Mouse (Mus musculus) erythroblast, adult 5-6 weeks (primary cell): ENCODE data around the gene Mpg. TPM values are rescaled to one million over a fixed set of nuclear protein-coding genes. Genes with fewer than 3 reads are reported as not detected.

Source experiments
- ATAC-seq: replicated peaks from 2 replicates; pipeline ENCODE4 v1.8.0; 2016; ENCODE audit warnings: moderate number of reproducible peaks, mild to moderate bottlenecking, moderate TSS enrichment, inconsistent platforms; ENCODE audit not compliant: poor library complexity, low FRiP score, severe bottlenecking
- total RNA-seq, 2 experiments: library from RNA; stranded (forward) in 1 of 2; stranded (reverse) in 1 of 2; fragments of 150-400 nt in 1 of 2; fragments of 200-764, 138-1000 nt in 1 of 2; gene quantifications; 2 replicates each; pipeline versions ENCODE4 v1.2.3 to v1.2.4; 2015 to 2017; ENCODE audit warnings: low replicate concordance in 2 of 2

The Mpg gene
- 21.3 and 22.1 TPM in 2 replicates for total RNA-seq (2015; ENCODE audit: low replicate concordance)
- total RNA-seq (2017; ENCODE audit: low replicate concordance): 29.0 and 33.3 TPM in 2 replicates

DNA sequence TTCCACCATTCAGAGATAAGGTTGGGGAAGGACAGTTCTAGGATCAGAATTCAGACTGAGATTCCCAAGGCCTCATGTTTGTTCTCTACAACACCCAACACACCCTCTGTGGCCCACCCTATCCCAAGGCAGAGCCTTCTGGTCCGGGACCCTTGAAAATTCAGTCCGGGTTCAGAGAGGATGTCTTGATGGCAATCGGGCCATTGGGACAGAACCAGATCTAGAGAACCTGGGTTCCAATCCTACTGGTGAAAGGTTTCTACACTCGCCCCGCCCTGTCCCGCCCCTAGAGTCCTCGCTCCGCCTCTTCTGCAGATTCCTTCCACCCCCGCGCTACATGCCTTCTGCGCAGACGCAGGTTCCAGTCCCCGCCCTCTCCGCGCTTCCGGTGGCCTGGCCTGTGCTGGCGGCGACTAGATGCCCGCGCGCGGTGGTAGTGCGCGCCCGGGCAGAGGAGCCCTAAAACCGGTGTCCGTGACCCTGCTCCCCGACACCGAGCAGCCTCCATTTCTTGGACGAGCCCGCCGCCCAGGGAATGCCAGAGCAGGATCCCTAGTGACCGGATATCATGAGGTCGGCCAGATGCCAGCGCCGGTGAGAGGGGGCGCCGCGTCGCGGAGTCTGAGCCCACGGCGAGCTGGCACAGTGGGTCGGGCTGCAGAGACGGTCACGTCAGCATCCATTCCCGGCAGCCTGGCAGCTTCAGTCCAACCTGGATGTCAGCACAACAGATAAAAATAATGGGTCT, at the start of gene Mpg:
Gene Mpg, plus strand, starts transcription at position 382 of the 748 bp plus-strand sequence.
- ATAC-seq: peak; percentile 90

DNA sequence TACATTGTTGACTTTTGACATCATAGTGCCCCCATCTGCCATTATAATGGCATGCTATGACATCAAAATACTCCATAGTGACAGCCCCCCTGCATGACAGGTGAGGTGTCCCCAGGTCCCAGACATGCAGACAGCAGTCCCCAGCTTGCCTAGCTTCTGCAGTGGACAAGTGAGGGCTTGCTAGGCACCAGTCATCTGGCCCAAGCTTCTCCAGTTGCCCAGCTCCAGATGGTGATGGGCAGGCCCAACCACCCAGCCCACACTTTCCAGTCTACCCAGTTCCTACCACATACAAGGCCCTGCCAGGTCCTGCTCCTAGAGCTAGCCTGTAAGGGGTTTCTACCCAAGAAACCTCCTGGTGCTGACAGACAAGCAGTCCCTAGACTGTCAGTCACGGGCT, 47.8 kb upstream of the Mpg start:
- no peak for ATAC-seq

DNA sequence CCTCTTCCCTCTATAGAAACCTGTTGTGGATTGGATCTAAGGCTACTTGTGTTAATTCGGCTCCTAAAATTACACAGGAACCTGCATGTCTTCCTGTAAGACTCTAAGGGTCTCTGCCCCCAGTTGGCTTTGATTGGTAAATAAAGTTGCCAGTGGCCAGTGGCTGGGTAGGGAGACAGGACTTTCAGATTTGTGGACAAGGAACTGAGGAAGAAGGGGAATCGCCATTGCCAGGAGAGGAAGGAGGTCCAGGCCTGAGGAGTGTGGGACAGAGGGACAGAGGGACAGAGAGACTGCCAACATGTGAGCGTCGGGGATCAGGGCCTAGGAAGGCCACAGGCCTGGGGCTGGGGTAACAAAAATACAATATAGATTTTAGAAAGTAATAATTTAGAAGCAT, 45.1 kb upstream of the Mpg start:
- ATAC-seq: no peak

DNA sequence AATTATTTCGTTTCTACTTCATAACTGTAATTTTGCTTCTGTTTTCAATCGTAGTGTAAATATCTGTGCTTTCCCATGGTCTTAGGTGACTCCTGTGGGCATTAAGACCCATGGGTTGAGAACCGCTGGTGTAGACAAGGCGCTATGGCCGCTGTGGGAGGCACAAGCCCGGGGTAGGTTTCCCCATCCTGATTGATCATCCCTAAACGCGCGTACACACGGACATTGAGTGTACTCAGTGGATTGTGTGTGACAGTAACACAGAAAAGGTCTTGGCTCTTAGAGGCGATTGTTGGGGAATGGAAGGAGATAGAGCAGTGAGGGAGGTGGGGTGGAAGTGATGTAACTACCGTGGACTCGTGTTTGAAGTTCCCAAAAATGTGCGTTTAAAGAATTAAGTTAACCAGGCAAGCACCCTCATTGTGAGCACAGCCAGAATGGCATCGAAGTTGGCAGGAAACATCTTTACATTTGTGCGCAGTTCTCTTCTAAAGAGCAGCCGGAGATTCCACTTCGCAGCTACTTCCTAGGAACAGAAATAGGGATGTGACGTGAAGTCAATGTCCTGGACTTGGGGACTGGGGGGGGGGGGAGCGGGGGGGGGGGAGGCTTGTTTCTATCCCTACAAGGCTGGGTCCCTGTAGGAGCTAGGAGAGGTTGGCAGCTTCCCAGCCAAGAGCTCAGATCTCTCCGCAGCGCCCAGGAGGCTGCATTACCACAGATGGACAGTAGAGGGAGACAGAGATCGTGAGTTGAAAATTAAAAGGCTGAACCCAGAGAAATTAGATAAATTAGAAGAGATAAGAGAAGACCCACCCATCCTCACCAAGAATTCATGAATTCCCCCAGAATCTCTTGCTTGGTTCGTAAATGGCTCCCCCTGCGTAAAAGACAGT, 44.1 kb upstream of the Mpg start:
- ATAC-seq: peak; percentile 86

DNA sequence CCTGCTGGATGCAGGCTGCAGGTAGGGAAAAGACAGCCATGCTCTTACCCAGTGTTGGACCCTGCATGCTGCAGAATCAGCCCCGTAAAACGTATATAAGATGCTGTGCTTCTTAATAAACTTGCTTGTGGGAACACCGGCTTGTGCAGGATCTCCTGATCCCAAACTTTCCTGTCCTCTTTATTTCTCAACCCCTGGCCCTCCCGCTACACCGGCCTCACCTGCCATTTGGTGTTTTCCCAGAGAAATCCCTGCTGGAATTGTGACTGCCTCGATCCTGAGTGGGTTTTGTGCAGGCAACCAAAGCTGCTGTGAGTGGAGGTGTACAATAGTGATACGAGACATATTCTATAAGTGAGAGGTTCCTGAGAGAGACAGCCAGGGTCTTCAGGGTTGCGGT, 41.8 kb upstream of the Mpg start:
- ATAC-seq: no peak

DNA sequence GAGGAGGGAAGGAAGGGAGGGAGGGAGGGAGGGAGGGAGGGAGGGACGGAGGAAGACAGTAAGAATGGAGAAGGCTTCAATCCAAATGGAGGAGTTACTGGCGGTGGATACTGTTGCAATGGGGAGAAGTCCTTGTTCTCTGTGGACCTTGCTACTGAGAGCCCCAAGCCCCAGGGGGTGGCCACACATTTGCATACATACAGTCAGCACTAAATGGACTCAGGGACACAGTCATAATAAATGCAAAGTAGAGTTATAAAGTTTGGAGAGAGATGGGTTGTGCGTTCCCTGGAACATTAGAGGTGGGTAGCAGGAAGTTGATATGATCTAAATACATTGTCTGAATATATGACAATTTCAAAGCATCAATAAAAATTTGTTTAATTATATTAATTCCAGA, 40.3 kb upstream of the Mpg start:
- ATAC-seq: no peak

DNA sequence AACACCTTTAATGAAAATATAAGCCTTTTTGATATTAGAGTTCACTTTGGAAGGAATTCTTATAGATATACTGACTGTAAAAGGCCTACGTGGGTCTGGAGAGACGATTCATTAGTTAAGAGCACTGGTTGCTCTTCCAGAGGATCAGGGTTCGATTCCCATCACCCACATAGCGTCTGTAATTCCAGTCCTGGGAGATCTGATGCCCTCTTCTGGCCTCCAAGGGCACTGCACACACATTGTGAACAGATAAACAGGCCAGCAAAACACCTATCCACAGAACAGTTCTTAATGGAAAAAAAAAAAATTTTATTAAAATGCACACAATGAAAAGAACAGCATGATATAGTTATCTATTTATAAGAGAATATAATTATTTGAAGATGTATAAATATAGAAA, 39.0 kb upstream of the Mpg start:
- ATAC-seq: no peak

DNA sequence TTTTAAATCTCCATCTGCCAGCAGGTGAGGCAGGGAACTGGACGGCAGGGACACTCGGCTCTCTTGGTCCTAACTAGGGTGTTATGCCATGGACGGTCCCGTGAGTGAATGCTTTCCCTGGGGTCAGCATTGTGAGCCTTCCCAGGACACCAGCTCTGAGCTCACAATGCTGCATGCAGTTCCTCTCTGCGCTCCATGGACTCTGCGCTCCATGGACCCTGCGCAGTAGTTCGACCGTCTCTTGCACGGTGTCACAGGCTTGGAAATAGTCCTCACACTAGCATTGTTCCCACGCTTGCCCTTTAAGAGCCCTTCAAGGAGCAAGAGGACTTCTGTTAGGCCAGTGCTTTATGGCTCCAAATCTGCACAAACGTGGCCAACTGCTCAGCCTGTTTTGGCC, 37.4 kb upstream of the Mpg start:
- ATAC-seq: no peak

DNA sequence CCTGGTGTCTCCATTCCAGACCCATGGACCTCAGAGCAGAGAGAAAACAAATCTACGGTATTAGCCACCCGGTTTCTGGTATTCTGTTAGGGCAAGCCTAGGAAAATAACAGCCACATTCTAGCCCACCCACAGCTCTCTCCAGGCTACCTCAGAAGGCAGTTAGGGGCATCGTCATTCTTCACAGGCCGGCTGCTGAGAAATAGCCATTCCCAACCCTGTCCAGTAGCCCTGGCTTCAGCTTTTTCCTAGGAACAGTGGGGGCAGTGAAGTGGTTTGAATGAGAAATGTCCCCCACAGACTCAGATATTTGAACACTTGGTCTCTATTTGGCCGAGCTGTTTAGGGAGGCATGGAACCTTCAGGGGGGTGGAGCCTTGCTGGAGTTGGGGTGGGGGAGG, 36.9 kb upstream of the Mpg start:
- ATAC-seq: no peak

DNA sequence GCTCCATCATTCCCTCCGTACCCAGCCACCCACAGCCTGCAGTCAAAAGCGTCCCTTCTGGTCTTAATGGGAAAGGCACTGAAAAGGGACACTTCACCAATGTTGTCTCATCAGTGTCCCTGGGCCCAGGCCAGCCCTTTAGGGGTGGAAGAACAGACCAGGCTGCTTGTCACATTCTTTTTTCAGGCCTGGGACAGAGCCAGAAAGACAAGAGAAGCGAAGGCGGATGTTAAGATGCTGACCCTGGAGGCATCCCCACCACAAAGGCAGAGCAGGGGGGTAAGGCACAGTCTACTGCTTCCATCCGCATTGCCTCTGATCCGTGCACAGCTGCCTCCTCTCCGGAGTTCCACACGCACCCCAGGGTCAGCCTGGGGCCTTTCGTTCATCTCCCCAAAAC, 36.2 kb upstream of the Mpg start:
- ATAC-seq: no peak

DNA sequence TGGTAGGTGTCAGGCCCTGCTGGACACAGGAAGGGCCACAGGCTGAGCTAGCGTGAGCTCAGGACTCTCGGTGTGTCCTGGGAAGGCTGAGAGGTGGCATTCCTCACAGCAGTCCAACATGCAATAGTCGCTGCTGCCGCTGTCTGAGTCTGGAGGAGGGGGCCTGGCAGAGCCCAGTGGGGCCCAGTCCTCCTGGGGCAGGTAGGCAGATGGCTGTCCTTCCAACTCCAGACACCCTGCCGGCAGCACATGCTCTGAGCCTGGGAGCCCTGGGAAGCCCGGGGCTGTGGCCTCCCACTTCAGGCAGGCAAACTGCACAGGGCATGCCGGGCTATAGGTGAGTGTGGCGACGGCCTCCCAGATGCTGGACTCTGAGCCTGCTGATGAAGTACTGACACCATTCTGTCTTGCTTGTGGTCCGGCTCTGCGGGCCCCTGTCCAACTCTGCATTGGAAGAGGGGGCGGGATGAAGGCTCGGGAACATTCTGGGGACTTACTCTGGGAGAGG, 35.6 kb upstream of the Mpg start:
- ATAC-seq: no peak

DNA sequence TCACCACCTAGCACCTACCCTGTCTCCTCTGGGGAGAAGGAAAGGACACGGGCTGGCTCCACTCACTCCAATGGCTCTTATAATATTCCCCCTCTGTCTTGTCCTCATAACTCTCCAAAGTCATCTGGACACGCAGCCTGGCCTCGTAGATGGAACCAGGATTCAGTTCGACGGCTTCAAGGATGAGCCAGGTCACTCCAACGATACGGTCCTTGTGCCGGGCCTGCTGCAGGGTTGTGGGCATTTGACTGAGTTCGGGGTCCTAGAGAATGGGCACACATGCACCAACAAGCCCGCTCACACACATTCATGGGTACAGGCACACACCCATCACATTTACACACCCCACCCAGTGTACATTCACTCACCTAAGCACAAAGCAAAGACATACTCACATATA, 33.1 kb upstream of the Mpg start:
- ATAC-seq: no peak

DNA sequence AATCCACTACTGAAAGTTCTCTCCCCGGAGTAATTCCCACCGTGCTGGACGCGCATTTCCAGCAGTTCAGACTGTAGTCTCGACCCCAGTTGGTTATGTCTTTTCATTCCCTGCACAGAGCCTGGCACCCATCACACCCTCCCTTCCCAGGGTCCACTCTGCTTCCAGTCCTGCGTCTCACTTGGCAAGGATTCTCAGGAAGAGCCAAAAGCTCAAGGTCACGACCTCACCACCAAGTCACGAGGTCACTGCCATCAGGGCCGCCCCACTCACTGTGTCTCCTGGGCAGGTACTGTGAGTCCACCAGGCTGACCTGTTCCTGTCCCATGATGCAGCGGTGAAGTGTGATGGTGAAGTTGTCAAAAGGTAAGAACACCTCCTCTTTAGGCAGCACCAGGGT, 32.2 kb upstream of the Mpg start:
- no peak for ATAC-seq

DNA sequence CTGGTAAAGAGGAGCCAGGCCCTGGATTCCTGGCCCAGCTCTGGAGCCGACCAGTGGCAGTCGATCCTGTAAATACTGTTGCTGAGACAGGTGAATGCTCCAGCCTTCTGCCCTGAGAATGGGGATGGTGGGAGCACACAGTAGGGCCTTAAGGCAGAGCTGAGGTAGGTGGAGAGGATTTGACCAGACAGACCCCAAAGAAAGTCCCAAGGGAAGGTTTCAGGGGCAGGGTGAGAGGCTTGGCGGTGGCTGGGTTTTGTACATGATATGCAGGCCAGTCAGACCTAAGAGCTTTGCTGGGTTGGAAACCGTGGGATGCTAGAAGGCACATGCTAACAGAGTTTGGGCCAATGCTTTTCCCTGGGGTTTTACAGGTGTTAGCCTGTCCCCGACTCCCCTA, 31.7 kb upstream of the Mpg start:
- no peak for ATAC-seq

DNA sequence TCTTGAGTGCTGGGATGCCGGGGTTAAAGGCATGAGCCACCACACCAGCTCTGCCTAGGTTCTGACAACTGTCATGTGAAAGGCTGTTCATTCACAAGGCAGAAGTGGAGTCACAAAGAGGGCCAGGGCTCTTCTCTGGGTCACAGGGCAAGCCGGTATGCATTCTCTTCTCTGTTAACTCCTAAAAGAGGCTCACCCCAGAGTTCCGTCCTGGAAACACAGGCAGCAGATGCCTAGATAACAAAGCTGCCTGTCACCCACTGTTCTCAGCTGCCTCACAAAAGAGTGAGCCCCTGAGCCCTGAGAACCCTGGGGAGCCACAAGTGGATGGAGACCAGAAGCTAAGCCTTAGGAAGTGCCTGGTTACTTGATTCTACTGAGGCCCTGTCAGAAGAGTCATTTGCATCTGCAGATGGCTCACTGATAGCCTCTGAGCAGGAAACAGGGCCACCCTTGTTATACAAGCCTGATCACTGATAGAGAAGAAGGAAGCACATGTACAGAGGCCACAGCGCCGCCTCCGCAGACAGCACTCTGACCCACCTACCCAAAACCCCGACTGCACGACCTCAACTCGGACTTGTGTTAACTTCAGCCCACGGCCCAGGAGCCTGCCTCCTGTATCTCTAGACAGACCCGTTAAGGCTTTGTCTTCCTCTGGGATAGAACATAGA, 30.3 kb upstream of the Mpg start:
- ATAC-seq: no peak

DNA sequence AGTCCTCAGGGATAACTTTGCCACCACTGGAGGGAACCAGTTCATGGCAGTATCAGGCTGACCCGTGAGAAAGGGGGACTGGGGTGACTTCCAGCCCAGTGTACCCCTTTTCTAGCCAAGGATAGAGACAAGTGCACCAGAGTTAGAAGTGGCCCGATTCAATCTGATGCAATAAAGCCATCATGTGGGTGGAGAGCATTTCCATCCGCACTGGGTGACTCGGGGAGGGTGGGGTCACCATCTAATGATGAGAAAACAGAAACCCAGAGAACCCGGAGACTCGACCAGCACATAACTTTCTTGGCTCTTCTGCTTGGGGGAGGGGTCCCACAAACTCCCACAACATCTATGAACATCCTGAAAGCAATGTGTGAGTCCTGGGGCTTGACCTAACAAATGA, 29.6 kb upstream of the Mpg start:
- no peak for ATAC-seq

DNA sequence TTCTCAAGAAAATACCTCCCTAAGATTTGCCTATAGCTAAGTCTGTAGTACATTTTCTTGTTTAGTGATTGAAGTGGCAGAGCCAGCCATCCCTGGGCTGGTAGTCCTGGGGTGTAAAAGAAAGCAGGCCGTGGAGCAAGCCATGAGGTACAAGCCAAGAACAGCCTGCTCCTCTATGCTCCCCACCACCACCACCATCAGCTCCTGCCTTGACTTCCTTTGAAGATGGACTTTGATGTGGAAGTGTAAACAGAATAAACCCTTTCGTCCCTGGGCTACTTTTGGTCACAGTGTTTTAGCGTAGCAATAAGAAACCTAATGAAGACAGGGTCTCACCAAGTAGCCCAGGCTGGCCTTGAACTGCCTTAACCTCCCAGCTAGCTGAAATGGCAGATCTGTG, 28.5 kb upstream of the Mpg start:
- no peak for ATAC-seq

DNA sequence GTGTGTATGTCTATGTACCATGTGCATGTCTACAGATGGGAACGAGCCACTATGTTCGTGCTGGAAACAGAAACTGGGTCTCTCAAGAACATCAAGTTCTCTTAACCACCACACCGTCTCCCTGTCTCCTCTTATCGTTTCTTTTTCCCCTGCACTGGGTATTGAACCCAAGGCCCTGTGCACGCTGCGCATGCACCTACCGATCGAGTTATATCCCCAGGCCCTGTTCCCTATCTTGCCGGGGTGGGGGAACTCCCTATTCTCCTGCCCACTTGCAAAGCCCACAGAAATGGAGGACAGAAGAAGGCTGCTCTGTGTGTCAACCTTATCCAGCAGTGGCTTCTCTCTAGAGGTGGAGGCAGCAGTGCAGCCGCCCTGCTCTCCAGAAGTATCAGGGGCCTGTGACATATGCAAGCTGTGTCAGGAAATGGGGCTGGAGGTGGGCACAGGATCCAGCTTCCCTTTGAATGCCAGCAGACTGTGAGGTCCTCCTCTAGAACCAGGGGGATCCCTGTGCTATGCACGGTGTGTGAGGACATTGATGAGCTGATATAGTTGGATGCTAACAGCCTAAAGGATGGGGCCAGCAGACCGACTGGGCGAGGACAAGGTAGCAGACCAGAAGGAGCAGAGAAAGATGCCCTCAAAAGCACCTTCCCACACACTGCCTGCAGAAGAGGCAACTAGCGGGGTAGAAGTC, 27.9 kb upstream of the Mpg start:
- ATAC-seq: no peak

DNA sequence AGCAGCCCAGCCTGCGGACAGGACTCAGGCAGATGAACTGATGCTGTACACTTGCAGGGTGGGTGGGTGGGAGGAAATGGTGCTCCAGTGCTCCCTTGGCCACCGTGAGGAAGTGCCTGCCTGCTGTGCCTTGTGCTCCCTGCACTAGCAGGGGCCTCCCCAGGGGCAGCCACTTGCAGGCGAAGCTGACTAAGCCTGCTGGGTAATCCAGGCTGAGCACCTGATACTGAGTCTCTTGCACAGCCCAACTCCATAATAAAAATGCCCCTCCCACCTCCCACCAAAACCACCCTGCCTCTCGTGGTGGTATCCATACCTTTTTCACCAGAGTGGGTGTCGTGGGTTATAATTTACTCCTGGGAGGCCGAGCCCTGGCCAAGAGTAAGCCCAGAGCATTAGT, 27.1 kb upstream of the Mpg start:
- ATAC-seq: no peak

DNA sequence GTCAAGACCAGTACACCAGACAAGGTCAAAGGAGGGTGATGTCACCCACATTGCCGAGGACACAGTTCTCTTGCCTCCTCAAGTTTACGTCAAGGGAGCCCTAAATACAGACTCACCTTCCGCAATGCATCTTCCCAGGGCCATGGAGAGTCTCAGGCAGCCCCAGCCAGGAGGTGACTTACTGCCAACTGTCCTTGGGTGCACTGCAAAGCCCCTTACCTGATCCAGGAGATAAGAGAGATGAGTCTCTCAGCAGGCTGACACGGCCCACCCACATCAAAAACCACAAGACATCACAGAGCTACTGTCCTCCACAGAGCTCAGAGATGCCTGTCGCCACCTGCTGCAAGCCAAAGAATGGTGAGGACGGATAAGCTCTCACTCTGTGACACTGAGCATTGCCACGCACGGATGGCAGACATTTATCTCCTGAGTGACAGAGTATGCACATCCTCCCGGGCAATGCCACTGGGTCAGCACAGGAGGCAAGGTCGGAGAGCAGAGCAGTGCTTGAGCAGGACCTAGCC, 26.2 kb upstream of the Mpg start, which contains the start of gene Il9r:
Gene Il9r, minus strand, starts transcription at position 205 of the 527 bp plus-strand sequence.
- ATAC-seq: no peak
